Mouse (Mus musculus): ENCODE results near the gene Pepd.

Pepd gene

DNA sequence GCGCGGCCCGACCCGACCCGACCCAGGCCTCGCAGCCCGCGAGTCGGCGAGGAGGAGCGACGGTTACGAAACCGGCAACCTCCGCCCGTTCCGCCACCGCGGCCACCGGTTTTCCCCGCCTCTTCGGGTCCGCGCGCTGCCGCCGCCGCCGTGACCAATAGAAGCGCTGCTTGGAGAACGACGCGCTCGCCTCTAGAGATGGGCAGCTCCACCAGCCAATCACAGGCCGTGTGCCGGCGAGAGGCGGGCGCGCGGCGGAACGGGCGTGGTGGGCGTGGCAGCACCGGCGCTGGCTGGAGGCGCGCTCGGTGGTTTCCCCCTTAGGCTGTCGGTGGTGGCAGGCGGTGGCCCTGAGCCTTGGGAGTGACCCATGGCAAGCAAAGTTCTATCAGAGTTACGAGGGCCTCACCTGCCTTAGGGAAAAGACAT is 144.3 kb downstream of the Pepd start, which contains the start of gene Cebpg:
TSS of gene Cebpg (minus strand) at position 138 of the 429 bp plus-strand sequence.
- DNase-seq (ENCODE audit: low spot score), result peak; percentile 98

- DNase-seq (ENCODE audit: low spot score), result no peak
These were observed 144.8 kb downstream of the Pepd start for GRCm38 (mm10) chr7:35056999-35057398.

DNA sequence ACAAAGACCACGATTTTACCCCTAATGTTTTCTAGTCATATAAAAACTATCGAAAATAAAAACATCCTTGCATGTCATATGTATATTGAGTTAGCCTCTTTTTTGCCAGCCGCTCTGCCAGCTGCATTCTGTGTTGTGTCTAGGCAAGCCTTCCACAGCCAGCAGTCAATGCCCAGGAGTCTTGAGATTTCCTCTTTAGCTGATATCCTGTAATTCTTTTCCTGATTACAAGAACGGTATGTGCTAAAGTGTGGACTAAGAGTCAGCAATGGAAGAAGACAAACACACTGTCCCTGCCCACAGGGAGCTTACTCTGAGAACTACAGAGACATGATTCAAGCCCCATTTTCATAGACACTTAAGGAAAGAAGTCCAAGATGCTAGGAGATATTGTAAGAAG is 145.4 kb downstream of the Pepd start:
- no peak for DNase-seq (ENCODE audit: low spot score)

GRCm38 (mm10) chr7:35058329-35058728 is 146.2 kb downstream of the Pepd start:
- no peak for DNase-seq (ENCODE audit: low spot score)

GRCm38 (mm10) chr7:35059467-35059866 is 147.3 kb downstream of the Pepd start:
- DNase-seq (ENCODE audit: low spot score), result no peak

DNA sequence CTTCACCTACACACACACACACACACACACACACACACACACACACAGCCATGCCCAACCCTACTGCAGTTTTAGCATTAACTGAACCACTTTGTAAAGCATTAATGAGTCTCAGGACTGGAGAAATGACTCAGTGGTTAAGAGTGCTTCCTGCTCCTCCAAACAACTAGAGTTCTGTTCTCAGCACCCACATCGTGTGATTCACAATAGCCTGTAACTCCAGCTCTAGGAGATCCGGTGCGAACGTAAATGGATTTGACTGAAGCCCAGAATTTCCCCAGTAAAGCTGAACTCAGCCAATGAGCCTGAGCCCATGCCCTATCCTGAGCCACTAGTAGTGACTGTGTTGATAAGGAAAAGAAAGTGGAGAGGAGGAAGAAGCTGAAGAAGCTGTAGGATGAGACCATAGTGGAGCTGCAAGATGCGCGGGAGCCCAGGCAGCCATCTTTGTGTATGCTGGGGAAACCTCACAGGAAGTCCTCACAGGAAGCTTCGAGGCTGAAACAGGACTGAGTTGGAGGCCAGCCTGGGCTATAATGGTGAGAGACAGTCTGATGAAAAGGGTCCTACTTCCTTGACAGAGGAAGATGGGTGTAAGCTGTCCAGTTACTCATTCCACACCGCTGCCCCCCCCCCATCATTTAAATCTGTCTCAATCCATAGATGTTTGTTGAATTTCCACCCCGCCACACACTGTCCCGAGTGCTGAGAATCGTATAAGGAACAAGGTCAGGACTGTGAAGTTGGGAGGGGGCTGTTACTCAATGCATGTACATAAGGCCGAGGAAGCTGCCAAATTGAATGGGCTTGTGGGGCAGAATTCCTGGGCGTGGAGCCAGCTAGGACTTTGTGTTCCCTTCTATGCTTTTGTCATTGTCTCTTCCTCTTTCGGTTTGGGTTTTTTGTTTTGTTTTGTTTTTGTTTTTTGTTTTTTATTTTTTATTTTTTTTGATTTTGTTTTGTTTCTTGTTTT is 152.4 kb downstream of the Pepd start:
- peak; percentile 69 for DNase-seq (ENCODE audit: low spot score)

- DNase-seq (ENCODE audit: low spot score), result no peak
These were observed 153.8 kb downstream of the Pepd start for GRCm38 (mm10) chr7:35065958-35066357.

GRCm38 (mm10) chr7:35066640-35067212 is 154.5 kb downstream of the Pepd start:
- DNase-seq (ENCODE audit: low spot score), result no peak

DNA sequence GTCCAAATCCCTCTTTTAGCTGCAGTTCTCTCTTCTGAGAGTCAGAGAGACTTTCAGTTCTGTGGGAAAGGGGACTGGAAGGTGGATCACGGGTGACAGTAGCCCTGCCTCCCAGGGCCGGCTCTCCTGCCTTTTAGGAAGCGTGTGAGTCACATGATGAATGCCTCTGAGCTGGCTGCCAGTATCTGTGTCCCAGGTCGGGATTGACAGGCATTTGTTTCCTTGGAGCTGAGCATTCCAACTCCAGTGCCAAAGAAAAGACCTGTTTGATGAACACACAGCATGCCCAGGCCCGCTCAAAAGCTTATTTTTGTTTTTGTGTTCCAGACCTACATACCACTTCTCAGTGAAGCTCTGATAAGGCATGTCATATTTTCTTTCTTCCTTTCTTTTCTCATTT is 164.5 kb downstream of the Pepd start:
- DNase-seq (ENCODE audit: low spot score), result no peak

DNA sequence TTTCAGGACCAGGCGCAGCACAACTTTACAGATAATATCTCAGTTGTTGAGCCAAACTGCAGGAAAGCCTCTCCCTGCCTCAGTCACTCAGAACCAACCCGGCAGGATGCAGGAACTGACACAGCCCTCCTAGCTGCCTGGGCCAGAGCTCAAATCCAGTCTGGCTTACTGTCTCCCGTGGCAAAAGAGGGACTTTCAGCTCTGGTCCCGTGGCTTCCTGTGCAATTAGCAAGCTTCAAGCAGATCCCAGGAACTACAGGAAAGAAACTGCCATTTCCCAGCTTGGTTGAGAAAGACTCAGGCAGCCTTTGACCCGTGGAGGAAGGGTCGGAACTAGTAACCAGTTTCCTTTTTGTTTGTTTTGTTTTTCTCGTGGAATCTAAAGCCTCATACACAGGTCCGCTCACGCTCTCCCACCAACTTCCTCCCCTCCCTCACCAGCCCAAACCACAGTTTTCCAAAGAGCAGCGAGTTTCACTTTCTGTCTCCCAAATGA is 168.7 kb downstream of the Pepd start:
- DNase-seq (ENCODE audit: low spot score), result no peak

DNA sequence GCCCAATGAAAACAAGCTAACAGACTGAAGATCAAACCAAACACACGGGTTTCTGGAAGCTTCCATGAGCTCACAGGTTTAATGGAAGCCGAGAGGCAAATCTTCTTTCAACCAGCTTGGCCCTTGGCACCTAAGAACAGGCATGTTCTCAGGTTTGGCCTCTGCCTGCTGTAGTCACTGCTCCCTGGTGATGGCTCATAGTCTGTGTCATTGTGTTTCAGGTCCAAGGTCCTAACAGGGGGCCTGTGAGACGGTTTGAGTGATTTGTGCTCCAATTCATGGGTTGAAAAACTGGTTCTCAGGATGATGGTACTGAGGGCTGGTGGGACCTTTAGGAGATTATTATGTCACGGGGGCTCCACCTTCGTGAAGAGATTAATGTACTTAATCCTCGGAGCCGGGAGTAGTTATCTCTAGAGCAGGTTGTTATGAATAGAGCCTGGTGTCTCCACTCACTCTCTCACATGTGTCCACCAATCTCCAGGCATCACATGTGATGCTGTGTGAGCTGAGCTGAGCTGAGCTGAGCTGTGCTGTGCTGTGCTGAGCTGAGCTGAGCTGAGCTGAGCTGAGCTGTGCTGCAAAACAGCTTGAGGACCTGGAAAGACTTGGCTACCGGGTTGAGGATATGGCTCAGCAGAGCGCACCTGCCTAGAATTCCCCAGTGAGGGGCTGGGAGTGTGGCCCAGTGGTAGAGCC is 169.4 kb downstream of the Pepd start:
- DNase-seq (ENCODE audit: low spot score), result no peak

DNA sequence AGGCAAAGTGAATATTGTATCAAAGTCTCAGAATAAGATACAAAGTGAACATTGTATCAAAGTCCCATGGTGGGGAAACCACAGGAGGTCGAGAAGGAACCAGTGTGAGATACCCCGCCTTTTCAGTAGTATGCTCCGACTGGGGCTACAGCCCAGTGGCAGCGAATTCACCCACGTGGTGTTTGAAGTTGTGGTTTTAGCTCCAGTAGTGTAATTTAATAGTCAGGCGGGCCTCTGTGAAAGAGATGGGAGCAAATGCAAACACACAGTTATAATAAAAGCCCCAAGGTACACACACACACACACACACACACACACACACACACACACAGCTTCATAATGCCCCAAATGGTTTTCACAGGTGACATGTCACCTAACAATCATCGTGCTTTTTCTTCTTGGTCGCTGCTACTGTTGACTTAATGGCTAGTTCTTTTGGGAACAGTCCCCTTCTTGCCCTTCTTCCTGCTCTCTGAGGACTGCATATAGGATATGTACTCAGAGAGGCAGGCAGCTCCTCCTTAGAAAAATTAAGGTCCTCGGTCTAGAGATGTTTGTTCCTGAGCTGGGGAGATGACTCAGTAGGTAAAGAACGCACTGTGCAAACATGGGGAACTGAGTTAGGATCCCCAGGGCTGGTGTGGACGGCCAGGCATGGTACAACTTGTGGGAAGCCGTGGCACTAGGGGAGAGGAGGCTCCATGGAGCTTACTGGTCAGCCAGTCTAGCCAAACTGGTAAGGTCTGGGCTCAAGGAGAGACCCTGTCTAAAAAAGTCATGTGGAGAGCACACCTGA is 172.6 kb downstream of the Pepd start:
- no peak for DNase-seq (ENCODE audit: low spot score)

- DNase-seq (ENCODE audit: low spot score), result peak; percentile 49
These were observed 174.2 kb downstream of the Pepd start for GRCm38 (mm10) chr7:35086271-35086861.

DNA sequence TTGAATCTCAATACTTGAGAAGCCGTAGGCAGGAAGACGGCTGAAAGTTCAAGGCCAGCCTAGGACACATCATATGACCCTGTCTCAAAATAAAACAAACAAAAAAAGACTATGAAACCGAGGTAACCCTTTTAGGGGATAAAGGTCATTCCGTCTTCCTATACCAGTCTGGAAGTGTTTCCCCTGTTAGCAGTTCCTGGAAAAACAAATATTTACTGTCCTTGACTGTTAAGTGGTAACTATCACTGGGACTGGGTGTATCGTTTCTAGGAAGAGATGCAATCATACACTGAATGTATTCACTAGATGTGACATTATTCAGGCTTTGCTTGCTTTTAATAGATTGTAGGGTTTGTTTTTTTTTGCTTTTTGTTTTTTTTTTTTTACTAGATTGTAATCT is 178.4 kb downstream of the Pepd start:
- DNase-seq (ENCODE audit: low spot score), result no peak
